Mouse (Mus musculus) myocyte (in vitro differentiated cells): ENCODE data around the gene Gm4756.

Source experiments
- POLR2A ChIP-seq: IDR thresholded peaks from one replicate; pipeline ENCODE4 v1.6.1; 2011; ENCODE audit warnings: low read depth, mild to moderate bottlenecking, control low read depth, moderate library complexity; ENCODE audit not compliant: insufficient read length
- USF1 ChIP-seq: IDR thresholded peaks from one replicate; pipeline ENCODE4 v1.6.1; 2011; ENCODE audit warnings: low read depth, mild to moderate bottlenecking, control low read depth, moderate library complexity

DNA sequence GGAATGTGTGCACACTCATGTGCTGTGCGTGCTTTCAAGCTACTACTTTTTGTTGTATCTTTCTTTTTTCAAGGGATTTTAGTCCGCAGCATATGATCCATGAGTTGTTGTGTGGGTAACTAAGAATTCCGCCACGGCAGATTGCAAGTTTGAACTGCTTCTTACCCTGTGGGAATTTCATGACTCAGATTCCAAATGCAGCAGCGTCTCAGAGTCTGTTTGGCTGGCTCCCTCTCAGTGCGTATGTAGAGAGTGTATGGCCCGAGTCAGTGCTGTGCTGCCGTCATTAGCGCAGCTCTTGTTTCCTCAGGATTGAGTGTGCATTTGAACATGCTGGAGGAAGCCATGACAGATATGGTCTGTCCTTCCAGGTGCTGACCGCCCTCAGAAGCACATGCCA is 110.9 kb downstream of the Gm4756 start:
- no peak for TF ChIP-seq USF1
- no peak for TF ChIP-seq POLR2A
